In the genomic region with DNA sequence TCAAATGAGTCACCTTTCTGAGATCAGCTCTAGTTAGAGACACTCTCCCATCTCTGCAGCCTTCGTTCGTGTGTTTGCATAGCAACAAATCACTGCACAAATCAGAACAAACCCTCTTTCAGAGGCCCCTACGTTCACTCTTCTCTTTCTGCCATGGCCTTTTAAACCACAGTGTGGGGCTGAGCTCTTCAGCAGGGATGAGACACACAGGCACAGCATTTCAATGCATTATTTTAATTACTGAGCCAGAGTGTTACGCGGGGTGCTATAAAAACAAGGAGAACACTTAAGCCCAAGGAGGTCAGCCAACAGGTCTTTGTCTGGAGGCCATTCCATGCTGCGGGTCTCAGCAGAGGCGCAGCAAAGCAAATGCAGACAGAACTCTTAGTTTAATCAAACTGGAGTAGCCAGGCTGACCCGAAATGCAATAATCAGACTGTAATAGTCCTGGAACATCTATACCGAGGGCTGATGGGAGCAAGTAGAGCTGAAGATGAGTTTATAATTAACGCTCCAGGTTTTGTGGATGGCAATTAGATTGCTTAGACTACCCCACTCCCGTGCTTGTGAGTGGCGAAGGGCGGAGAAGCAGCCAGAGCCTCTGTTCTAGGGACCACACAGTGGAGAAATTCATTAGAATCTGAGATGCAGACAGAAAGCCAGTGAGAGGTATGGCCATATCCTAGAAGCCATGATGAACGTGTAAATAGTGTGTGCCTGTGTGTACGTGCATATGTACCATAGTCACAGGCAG, we compare ENCODE assay signal across 24 mouse cellular contexts. TPM values are rescaled to one million over a fixed set of nuclear protein-coding genes. Genes with fewer than 3 reads are reported as not detected.
DNase-seq lines count a peak whose midpoint lies in the region; ATAC-seq and TF ChIP-seq lines count a peak whose summit lies in the region.
"Had no signal": no experiment of that assay in that cellular context is flagged by ENCODE, and none has a peak within 500 bp of the region (broad histone marks: within the 10 kb centered on the region; RNA-seq: fewer than 3 reads in every experiment).

No protein-coding gene starts in this region.

- H3K27me3 ChIP-seq in forebrain, embryonic 11.5 days (ENCODE audit: control insufficient read depth, insufficient read depth, low read length): no peaks in the 10 kb centered on the region
- no peaks in the 10 kb centered on the region for H3K27me3 ChIP-seq in forebrain, embryonic 16.5 days (replicated peaks; ENCODE audit: control insufficient read depth, insufficient read depth, low read length)
- H3K27me3 ChIP-seq in kidney, postnatal 0 days (ENCODE audit: insufficient read depth, low read length): no peaks in the 10 kb centered on the region
- H3K27me3 ChIP-seq in neural tube, embryonic 14.5 days (ENCODE audit: control insufficient read depth, insufficient read depth, low read length): no peaks in the 10 kb centered on the region
- H3K27me3 ChIP-seq in thymus, adult 2 months (ENCODE audit: control insufficient read depth, insufficient read depth, low read length): no peaks in the 10 kb centered on the region
- H3K27me3 ChIP-seq: embryonic facial prominence, embryonic 15.5 days; Patski had no signal

- 0 out of 2 replicates have a peak, but pooled peaks have one; percentile 42 for ATAC-seq in forebrain, embryonic 11.5 days (replicated peaks; ENCODE audit: low FRiP score)
- ATAC-seq in forebrain, embryonic 16.5 days: no peak
- no peak for ATAC-seq in kidney, postnatal 0 days (replicated peaks; ENCODE audit: low FRiP score, low read depth)
- 0 out of 2 replicates have a peak, but pooled peaks have one; percentile 14 for ATAC-seq in granulocyte monocyte progenitor cell, adult 5-6 weeks (replicated peaks; ENCODE audit: poor library complexity, severe bottlenecking)
- ATAC-seq in neural tube, embryonic 14.5 days (ENCODE audit: low read depth): peak; percentile 68; the same call in 1 of the 2 replicates
- ATAC-seq: CD4-positive, CD25-positive, alpha-beta regulatory T cell, adult 4 months; liver, postnatal 0 days; Patski had no signal

- WGBS in forebrain, embryonic 11.5 days: 62% methylated on average over 15 of the region's 15 CpGs
- WGBS in forebrain, embryonic 16.5 days: 39% methylated on average over 15 of the region's 15 CpGs
- 42% methylated on average over 15 of the region's 15 CpGs for WGBS in kidney, postnatal 0 days
- WGBS in neural tube, embryonic 14.5 days: 46% methylated on average over 15 of the region's 15 CpGs
- 91% methylated on average over 15 of the region's 15 CpGs for WGBS in thymus, adult 2 months

- no peak overlapping the region for H3K9ac ChIP-seq in forebrain, embryonic 11.5 days (ENCODE audit: low read length)
- no peak overlapping the region for H3K9ac ChIP-seq in forebrain, embryonic 16.5 days (replicated peaks; ENCODE audit: low read depth, low read length)
- no peak overlapping the region for H3K9ac ChIP-seq in kidney, postnatal 0 days (ENCODE audit: low read depth, low read length)
- H3K9ac ChIP-seq in neural tube, embryonic 14.5 days (replicated peaks; ENCODE audit: low read depth, low read length): no peak overlapping the region
- H3K9ac ChIP-seq: embryonic facial prominence, embryonic 15.5 days; liver, postnatal 0 days had no signal

- H3K4me1 ChIP-seq in forebrain, embryonic 11.5 days (replicated peaks; ENCODE audit: control insufficient read depth, insufficient read depth, low read length): no peaks in the 10 kb centered on the region; the same call in 1 of the 2 replicates
- peaks cover 7% of the 10 kb centered on the region; the same call in 1 of the 2 replicates for H3K4me1 ChIP-seq in forebrain, embryonic 16.5 days (replicated peaks; ENCODE audit: control insufficient read depth, insufficient read depth, low read length)
- no peaks in the 10 kb centered on the region for H3K4me1 ChIP-seq in kidney, postnatal 0 days (replicated peaks; ENCODE audit: insufficient read depth, low read length)
- H3K4me1 ChIP-seq in neural tube, embryonic 14.5 days (ENCODE audit: control insufficient read depth, insufficient read depth, low read length): peaks cover 6% of the 10 kb centered on the region; the same call in 1 of the 2 replicates
- H3K4me1 ChIP-seq in thymus, adult 2 months (replicated peaks; ENCODE audit: control insufficient read depth, insufficient read depth, low read length): no peaks in the 10 kb centered on the region
- H3K4me1 ChIP-seq: embryonic facial prominence, embryonic 15.5 days had no signal

- no peak for DNase-seq in forebrain, embryonic 11.5 days (ENCODE audit: low spot score)
- peak; percentile 8 for DNase-seq in kidney, postnatal 0 days (ENCODE audit: low spot score)
- DNase-seq in kidney, adult 8-10 months: no peak
- DNase-seq in thymus, adult 2 months: no peak
- DNase-seq in c-Kit-positive CD71-positive TER-119-positive erythroid progenitor cells, embryonic 14.5 days (ENCODE audit: low spot score): no peak
- DNase-seq: adrenal gland, postnatal 10 days; cerebellum, adult 11 months; cerebellum, postnatal 36 days; heart, postnatal 10 days; kidney, adult 2 months; kidney, postnatal 4 days; layer of hippocampus, adult 9-11 months; liver, postnatal 0 days; lung, postnatal 14 days had no signal

- TF ChIP-seq POLR2A in thymus, adult 2 months (IDR thresholded peaks at IDR 0.05; ENCODE audit: control insufficient read depth, extremely low read depth, insufficient read depth, low read length, poor library complexity): no peak

- no peak overlapping the region for H3K4me2 ChIP-seq in forebrain, embryonic 11.5 days (ENCODE audit: low read depth, low read length, severe bottlenecking)
- H3K4me2 ChIP-seq in forebrain, embryonic 16.5 days (ENCODE audit: low read length): no peak overlapping the region
- no peak overlapping the region for H3K4me2 ChIP-seq in kidney, postnatal 0 days (ENCODE audit: low read length)
- H3K4me2 ChIP-seq in neural tube, embryonic 14.5 days (ENCODE audit: low read depth, low read length): no peak overlapping the region
- H3K4me2 ChIP-seq: embryonic facial prominence, embryonic 15.5 days; heart, embryonic 11.5 days had no signal

- no peaks in the 10 kb centered on the region for H3K36me3 ChIP-seq in forebrain, embryonic 11.5 days (ENCODE audit: control insufficient read depth, insufficient read depth, low read length)
- no peaks in the 10 kb centered on the region for H3K36me3 ChIP-seq in forebrain, embryonic 16.5 days (ENCODE audit: control insufficient read depth, insufficient read depth)
- no peaks in the 10 kb centered on the region for H3K36me3 ChIP-seq in kidney, postnatal 0 days (ENCODE audit: insufficient read depth, low read length)
- no peaks in the 10 kb centered on the region for H3K36me3 ChIP-seq in neural tube, embryonic 14.5 days (ENCODE audit: control insufficient read depth, insufficient read depth, low read length)
- H3K36me3 ChIP-seq in thymus, adult 2 months (ENCODE audit: control insufficient read depth, insufficient read depth, low read length): no peaks in the 10 kb centered on the region
- H3K36me3 ChIP-seq: embryonic facial prominence, embryonic 15.5 days; limb, embryonic 10.5 days had no signal

- no peak for TF ChIP-seq CTCF in kidney, postnatal 0 days (IDR thresholded peaks at IDR 0.05; ENCODE audit: low read depth)
- no peak for TF ChIP-seq CTCF in thymus, adult 2 months (IDR thresholded peaks at IDR 0.05; ENCODE audit: borderline replicate concordance, control insufficient read depth, extremely low read depth, insufficient read depth, low read length, poor library complexity)

- H3K9me3 ChIP-seq in forebrain, embryonic 11.5 days (ENCODE audit: control insufficient read depth, low read length): no peaks in the 10 kb centered on the region
- H3K9me3 ChIP-seq in forebrain, embryonic 16.5 days (ENCODE audit: control insufficient read depth, low read length): no peaks in the 10 kb centered on the region
- no peaks in the 10 kb centered on the region for H3K9me3 ChIP-seq in kidney, postnatal 0 days (replicated peaks; ENCODE audit: low read length)
- no peaks in the 10 kb centered on the region for H3K9me3 ChIP-seq in neural tube, embryonic 14.5 days (ENCODE audit: control insufficient read depth, low read length)
- H3K9me3 ChIP-seq: embryonic facial prominence, embryonic 15.5 days; limb, embryonic 10.5 days had no signal

- H3K27ac ChIP-seq in forebrain, embryonic 11.5 days (ENCODE audit: low read depth, low read length): peak overlapping the region; percentile 46; the same call in 1 of the 2 replicates
- no peak overlapping the region for H3K27ac ChIP-seq in forebrain, embryonic 16.5 days (ENCODE audit: low read length)
- H3K27ac ChIP-seq in kidney, postnatal 0 days: no peak overlapping the region
- peak overlapping the region; percentile 39; the same call in 1 of the 2 replicates for H3K27ac ChIP-seq in neural tube, embryonic 14.5 days (ENCODE audit: low read depth, low read length)
- H3K27ac ChIP-seq in thymus, adult 2 months (ENCODE audit: control insufficient read depth, insufficient read depth, low read length): no peak overlapping the region
- H3K27ac ChIP-seq: embryonic facial prominence, embryonic 15.5 days; left cerebral cortex, adult 2 months; limb, embryonic 10.5 days had no signal

- no peak overlapping the region for H3K4me3 ChIP-seq in forebrain, embryonic 11.5 days (ENCODE audit: low read depth, low read length)
- no peak overlapping the region for H3K4me3 ChIP-seq in forebrain, embryonic 16.5 days (replicated peaks; ENCODE audit: low read length)
- no peak overlapping the region for H3K4me3 ChIP-seq in kidney, postnatal 0 days (replicated peaks; ENCODE audit: low read depth, low read length)
- H3K4me3 ChIP-seq in neural tube, embryonic 14.5 days (ENCODE audit: low read depth, low read length): no peak overlapping the region
- H3K4me3 ChIP-seq in thymus, adult 2 months (ENCODE audit: control insufficient read depth, insufficient read depth, low read length): no peak overlapping the region
- H3K4me3 ChIP-seq: embryonic facial prominence, embryonic 15.5 days; left cerebral cortex, adult 2 months; limb, embryonic 10.5 days had no signal

RNA-seq across cellular contexts. Expression of gene Cntnap4, which starts 26.4 kb away (rescaled TPM):
- polyA plus RNA-seq in forebrain, embryonic 11.5 days (2014; fragmentation: Nextera tagmentation; extraction: Ambion mirVana): 1.0 and 1.1 TPM in 2 replicates
- 16.5 and 18.4 TPM in 2 replicates for polyA plus RNA-seq in forebrain, embryonic 16.5 days (2015; fragmentation: Nextera tagmentation; extraction: Ambion mirVana)
- 0.03 and 0.09 TPM in 2 replicates for polyA plus RNA-seq in kidney, postnatal 0 days (2015; fragmentation: Nextera tagmentation; extraction: Ambion mirVana)
- total RNA-seq in granulocyte monocyte progenitor cell, adult 5-6 weeks (2014; fragmentation: Nextera tagmentation): not detected in 2 replicates
- not detected in 2 replicates for total RNA-seq in granulocyte monocyte progenitor cell, adult 5-6 weeks (2017)
- 19.4 and 21.9 TPM in 2 replicates for polyA plus RNA-seq in neural tube, embryonic 14.5 days (2014; fragmentation: Nextera tagmentation; extraction: Ambion mirVana)
- polyA plus RNA-seq in thymus, adult 2 months (2012; rRNA removed): 0.01 TPM in 1 of 2 replicates, not detected in the other
- total RNA-seq: heart, postnatal 10 days; liver, adult 2 months had no signal
- polyA plus RNA-seq: CD4-positive, CD25-positive, alpha-beta regulatory T cell, adult 4 months; heart, embryonic 11.5 days; liver, adult 2 months; liver, postnatal 0 days; Patski had no signal

Comparison
In these comparisons a context has a peak if more than half of its experiments do, and no peak if none do; other contexts are left out.
1. ATAC-seq: peak in forebrain, embryonic 11.5 days (single experiment), granulocyte monocyte progenitor cell, adult 5-6 weeks (single experiment) and neural tube, embryonic 14.5 days (single experiment); none in forebrain, embryonic 16.5 days (single experiment) and kidney, postnatal 0 days (single experiment).
2. H3K27ac ChIP-seq: peak in forebrain, embryonic 11.5 days (single experiment) and neural tube, embryonic 14.5 days (single experiment); none in forebrain, embryonic 16.5 days (single experiment), kidney, postnatal 0 days (single experiment) and thymus, adult 2 months (single experiment).